Mouse (Mus musculus) activated CD4-positive, CD25-positive, alpha-beta regulatory T cell, adult 4 months (primary cell): ENCODE data around the gene Umad1. TPM values are rescaled to one million over a fixed set of nuclear protein-coding genes. Genes with fewer than 3 reads are reported as not detected.

Experiments used
- ATAC-seq: one replicate; pipeline ENCODE4 v1.8.0; 2017
- polyA plus RNA-seq, 2 experiments: library from polyadenylated mRNA; unstranded; fragments of 100-300 nt; shearing (Covaris generic); gene quantifications; one replicate each; pipeline ENCODE4 v1.2.1; 2017

Gene Umad1
- polyA plus RNA-seq, 2 experiments from 2014 or later, result 10.3 to 12.0 TPM

DNA sequence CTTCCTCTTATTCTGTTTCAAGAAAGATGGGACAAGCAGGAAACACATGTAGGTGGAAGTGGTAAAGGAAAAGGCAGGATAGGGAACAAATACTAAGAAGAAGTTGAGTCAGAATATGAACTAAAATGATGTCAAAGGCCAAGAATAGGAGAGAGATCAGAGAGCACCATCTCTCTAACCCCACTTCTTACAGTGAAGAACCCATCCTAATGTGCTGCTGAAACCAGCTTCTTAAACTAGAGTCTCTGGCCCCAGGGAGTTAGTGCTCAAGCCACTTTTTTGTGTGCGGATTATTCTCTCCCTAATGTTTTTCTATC, 161.1 kb downstream of the Umad1 start:
- ATAC-seq, result no peak

DNA sequence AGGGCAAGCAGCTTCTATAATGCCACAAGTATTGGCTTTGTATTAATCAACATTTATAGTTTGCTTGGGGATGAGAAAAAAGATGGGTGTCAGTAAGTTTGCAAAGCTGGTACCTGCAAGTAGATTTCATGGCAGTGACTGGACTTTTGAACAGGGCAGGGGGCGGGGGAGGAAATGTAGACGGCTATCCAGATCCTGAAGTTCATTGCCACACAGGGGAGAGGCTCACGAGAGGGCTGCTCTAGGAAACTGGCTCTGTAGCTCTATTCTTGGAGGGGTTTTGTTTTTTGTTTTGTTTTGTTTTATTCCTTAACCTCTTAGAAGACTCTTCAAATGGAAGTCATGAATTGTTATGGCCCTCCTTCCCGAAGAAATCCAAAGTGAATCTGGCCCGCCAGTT, 162.3 kb downstream of the Umad1 start:
- ATAC-seq, result no peak

- ATAC-seq, result no peak
Measured at GRCm38 (mm10) chr6:8421959-8422581, 163.0 kb downstream of the Umad1 start.

- no peak for ATAC-seq
Measured at GRCm38 (mm10) chr6:8423142-8423541, 164.1 kb downstream of the Umad1 start.

DNA sequence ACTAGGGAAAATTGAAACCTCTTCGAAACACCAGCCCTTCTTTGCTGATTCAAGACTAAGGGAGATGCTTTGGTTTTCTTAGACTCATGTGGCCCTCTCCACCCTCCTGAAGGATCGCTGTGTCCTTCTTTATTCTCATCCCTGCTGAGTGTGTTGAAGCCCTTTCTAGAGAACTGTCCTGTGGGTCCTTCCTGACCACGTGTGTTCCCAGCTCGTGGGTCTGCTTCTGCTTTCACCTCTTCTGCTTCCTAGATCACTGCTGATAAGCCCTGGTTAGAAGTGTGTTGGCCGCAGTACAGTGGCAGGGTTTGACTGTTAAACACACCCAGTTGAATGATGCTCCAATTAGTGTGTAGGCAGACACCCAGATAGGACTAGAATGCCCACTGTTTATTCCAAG, 168.6 kb downstream of the Umad1 start:
- no peak for ATAC-seq

- ATAC-seq, result no peak
Measured at GRCm38 (mm10) chr6:8430610-8431234, 171.6 kb downstream of the Umad1 start.

- ATAC-seq, result no peak
Measured at GRCm38 (mm10) chr6:8433179-8433578, 174.1 kb downstream of the Umad1 start.

DNA sequence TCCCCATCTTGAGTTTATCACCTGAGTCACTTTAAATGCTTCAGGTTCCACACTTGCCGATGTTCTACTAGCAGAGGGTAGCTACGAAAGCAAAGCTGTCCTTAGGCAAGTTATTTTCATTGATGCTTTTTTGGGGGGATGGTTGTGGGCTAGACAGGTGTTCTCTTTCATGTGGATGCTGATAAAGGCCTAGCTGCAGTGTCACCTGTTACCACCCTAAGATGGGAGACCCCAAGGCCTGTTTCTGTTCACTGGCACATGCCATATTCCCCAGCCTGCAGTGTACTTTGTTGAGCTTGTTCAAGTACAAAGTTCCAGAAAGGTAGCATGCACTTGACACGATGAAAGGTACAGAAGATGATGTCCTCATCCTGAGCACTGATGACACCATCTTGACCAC, 178.8 kb downstream of the Umad1 start:
- no peak for ATAC-seq

DNA sequence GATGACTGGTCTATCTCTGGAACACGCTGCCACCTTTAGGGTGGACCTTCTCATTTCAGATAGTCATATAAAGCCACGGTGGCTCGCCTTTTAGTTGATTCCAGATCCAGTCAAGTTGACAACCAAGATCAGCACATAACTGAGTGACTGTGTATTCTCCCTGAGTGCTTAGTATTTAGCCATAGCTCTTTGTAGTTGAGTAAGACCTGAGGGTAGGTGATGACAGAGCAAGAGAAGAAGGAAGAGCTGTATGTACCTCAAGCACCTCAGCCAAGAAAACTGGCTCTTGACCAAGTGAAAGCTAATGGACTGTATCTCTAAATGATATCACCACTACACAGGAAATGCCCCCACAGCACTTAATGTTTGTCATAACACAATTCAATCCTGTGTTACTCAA, 182.7 kb downstream of the Umad1 start:
- ATAC-seq, result no peak

GRCm38 (mm10) chr6:8446786-8447185, 187.7 kb downstream of the Umad1 start:
- ATAC-seq, result no peak

DNA sequence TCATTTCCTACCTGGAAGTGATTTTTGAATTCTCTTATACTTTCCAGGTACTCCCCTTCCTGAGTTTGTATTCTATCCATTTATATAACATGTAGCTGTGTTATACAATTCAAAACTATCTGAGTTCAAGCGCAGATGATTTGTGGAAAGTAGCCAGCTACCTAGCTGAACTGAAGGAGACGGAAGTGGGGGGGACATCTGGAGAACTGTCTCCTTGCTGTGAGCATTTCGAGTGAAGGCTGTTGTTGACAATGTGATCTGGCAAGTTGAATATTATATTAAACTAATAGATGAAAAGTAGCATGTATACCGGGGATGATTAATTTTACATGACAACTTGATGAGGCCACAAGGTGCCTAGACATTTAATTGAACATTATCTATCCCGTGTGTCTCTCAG, 196.5 kb downstream of the Umad1 start:
- no peak for ATAC-seq

- no peak for ATAC-seq
Measured at GRCm38 (mm10) chr6:8458596-8458995, 199.5 kb downstream of the Umad1 start.

- ATAC-seq, result no peak
Measured at GRCm38 (mm10) chr6:8462447-8462846, 203.4 kb downstream of the Umad1 start.

DNA sequence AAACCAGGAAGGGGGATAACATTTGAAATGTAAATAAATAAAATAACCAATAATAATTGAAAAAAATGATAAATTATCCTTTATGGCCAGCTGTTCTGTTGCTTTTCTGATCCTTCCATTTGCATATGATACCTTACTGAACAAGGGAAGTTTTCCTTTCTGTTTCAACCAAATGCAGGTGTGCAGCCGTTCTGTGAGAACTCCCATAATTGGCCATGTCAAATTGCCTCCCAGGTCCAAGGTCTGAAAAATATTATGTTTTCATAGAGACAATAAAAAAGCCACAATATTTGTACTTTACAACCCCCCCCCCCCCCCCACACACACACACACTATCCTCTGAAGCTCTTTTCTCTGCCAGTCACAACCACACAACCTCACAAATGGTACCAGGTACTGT, 206.3 kb downstream of the Umad1 start:
- ATAC-seq, result no peak

DNA sequence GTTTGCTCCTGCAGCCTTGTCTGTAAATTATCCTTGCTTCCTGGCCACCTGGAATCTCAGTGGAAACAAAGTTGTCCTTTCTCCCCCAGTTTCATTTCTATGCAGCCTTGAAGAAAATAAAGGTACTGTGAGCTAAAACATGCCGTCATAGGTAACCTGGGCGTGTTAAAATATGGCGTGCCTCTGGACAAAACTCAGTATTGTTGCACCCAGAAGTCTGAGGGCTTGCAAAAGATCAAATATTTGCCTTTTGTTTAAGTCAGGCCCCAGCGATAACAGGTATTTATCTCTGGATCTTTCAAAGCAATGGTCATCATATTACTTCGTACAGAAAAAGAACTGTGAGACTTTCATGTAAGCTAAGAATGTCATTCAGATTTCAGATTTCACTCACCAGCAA, 206.9 kb downstream of the Umad1 start:
- ATAC-seq, result no peak

DNA sequence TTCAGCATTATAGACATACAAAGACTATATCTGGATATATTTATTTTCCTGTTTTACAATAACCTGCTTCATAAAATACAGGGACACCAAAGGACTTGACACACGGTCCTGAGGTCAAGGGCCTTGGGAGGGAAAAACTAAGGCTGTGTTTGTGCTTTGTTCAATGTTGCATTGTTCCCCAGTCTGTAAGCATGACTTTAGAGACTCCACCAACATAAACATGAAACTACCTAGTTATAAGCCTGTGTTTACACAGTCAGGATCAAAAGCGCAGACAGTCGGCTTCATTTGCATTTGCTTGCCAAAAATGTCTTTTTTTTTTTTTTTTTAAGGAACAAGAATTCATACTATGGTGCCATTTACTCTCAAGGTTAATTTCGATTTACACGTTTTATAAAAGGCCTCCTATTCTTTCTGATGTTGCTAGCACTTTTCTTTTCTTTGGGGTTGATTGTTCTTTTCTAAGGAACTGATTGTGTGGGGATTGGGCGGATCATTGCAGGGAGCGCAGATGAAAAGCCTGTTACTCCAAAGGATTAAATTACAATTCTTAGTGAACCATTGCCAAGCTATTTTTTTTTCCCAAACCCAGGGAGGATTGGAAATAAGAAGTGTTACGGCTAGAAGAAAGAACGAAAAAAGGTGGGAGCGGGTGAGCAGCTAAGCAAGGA, 208.7 kb downstream of the Umad1 start:
- ATAC-seq, result no peak

DNA sequence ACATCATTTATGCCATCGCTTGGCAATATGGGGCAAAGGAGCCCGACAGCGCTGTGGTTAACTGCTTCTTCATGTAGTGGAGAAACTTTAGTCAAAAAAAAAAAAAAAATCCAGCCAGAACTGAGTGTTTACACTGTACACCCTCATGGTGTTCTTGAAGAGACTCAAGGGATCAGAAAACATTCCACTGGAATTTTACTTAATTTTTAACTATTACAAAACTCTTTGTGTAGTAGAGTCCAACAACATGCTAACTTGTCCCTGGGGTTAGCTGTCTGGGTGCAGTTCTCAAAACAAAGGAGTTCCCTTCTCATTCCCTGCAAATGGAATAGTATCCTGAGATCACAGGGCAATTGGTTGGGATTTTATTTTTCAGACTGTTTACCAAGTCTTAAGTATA, 210.8 kb downstream of the Umad1 start:
- no peak for ATAC-seq

- ATAC-seq, result no peak
Measured at GRCm38 (mm10) chr6:8472125-8472524, 213.0 kb downstream of the Umad1 start.

GRCm38 (mm10) chr6:8472915-8473314, 213.8 kb downstream of the Umad1 start:
- ATAC-seq, result no peak

- no peak for ATAC-seq
Measured at GRCm38 (mm10) chr6:8473498-8473897, 214.4 kb downstream of the Umad1 start.

DNA sequence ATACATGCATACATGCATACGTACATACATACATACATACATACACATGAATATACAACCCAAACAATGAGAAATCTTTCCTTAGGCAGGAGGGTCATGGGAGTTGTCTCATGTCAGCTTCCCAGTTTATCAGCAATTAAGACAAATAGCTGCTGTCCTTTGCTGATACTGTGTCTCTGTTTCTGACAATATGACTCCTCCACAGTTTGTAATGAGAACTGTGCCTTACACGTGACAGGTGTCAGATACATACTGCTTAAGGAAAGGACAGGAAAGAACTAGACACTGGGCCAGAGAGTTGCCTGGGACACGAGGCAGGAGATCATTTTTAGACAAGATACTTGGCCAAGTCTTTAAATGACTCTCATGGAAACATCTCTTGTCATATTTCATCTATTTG, 215.2 kb downstream of the Umad1 start:
- no peak for ATAC-seq

- no peak for ATAC-seq
Measured at GRCm38 (mm10) chr6:8474820-8475219, 215.7 kb downstream of the Umad1 start.

DNA sequence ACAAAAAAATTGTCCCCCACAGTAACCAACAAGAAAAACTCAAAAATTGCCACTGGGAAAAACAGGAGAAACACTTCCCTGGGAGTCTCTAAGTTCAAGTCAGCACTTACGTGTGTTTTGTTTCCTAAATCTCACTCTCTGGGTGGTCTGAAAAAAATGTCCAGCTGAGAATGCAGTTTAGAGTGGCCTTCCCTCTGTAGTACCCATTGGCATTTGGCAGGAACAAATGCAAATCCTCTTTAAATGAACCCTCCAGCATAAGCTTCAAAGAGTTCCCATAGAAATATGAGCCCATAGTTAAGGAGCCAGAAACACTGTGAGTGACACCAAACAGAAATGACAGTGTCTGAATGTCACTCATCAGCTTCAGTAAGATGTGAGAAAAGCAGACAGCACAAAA, 220.1 kb downstream of the Umad1 start:
- no peak for ATAC-seq

- no peak for ATAC-seq
Measured at GRCm38 (mm10) chr6:8484437-8485275, 225.6 kb downstream of the Umad1 start.
